Mouse (Mus musculus): ENCODE measurements around the gene Dnajb13.

Dnajb13 gene

DNA sequence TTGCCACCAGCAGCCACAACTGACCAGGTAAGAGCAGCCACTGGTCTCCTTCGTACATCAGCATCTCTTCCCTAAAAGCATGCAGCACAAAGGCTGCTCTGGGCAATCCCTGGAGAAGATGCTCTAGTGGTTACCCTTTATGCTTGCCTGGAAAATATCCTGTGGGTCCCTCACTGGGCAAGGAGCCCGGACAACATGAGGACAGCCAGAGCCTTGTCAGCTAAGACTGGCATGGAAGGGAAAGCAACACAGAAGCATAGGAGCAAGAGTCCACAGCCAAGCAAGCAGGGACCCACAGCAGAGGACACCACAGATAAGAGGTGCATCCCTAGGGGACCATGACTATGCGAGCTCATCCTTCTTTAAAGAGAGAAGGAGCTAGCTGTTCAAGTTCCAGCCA lies 54.9 kb downstream of the Dnajb13 start:
- no peak for DNase-seq (ENCODE audit: low spot score in 2 of 2)

DNA sequence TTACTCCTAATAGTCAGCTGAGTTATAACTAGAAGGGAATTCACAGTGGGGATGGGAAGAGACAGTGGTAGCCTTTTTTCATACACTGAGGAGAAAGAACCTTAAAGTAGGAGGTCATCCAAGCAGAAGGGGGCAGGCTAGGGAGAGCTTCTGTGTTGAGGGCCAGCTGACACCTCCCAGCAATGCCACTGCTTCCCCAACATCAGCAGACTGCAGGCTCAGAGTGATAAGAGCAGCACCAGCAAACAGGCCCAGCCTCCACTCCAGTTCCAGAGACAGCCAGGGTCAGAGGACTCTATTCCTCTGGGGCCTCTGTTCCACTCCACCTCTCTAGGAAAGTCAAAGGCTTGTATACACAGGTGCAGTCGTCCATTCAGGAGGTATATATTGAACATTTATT lies 56.6 kb downstream of the Dnajb13 start:
- no peak for DNase-seq (ENCODE audit: low spot score in 2 of 2)
